Mouse (Mus musculus): Measurements from ENCODE around the gene Tbck. TPM values are rescaled to one million over a fixed set of nuclear protein-coding genes. Genes with fewer than 3 reads are reported as not detected.

The Tbck gene
- 0.99 and 1.0 TPM in 2 replicates for polyA plus RNA-seq (2012; rRNA removed)

GRCm38 (mm10) chr3:132683447-132684230 lies at the start of gene Tbck:
Gene Tbck (plus strand): TSS chr3:132684144.

GRCm38 (mm10) chr3:132684231-132684928 lies 436 bp downstream of the Tbck start, which contains the start of gene Aimp1:
Gene Aimp1 (minus strand): TSS chr3:132684370.

Other genes with a start within 250 kb of the Tbck start
- gene Gimd1, start 54.3 kb upstream of the Tbck start, polyA plus RNA-seq (2012; rRNA removed), result 3.1 and 3.7 TPM in 2 replicates
- 26.8 and 28.2 TPM in 2 replicates for gene Aimp1, start 226 bp downstream of the Tbck start, polyA plus RNA-seq (2012; rRNA removed)